Mouse (Mus musculus) spleen, embryonic (tissue): ENCODE data around the gene Cds2.

Experiments
- CTCF ChIA-PET: fragments of 350-600 bp; sonication (Branson Sonifier 250); formaldehyde crosslinking; loops from one replicate; lab custom pipeline; 2022; lab: Charles Lee

The Cds2 gene

GRCm38 (mm10) chr2:132290808-132291207 lies 27.9 kb downstream of the Cds2 start:
- CTCF ChIA-PET: no interaction called here

- CTCF ChIA-PET: no interaction called here
These were observed 28.3 kb downstream of the Cds2 start for GRCm38 (mm10) chr2:132291265-132291664.

GRCm38 (mm10) chr2:132292083-132292482 lies 29.1 kb downstream of the Cds2 start:
- CTCF ChIA-PET: interaction anchor here (0.6 kb wide), 1 partner anchor 199 kb away, joined by 5 read pairs; no protein-coding TSS in a partner anchor

- CTCF ChIA-PET: no interaction called here
These were observed 30.9 kb downstream of the Cds2 start for GRCm38 (mm10) chr2:132293694-132294450.

GRCm38 (mm10) chr2:132298250-132298649 lies 35.3 kb downstream of the Cds2 start:
- CTCF ChIA-PET: no interaction called here

GRCm38 (mm10) chr2:132301436-132301835 lies 38.5 kb downstream of the Cds2 start:
- CTCF ChIA-PET: no interaction called here

- CTCF ChIA-PET: interaction anchor here (0.8 to 1.8 kb wide), 3 partner anchors 9 to 180 kb away, joined by 3 to 4 read pairs (median 4); no protein-coding TSS in a partner anchor
These were observed 42.2 kb downstream of the Cds2 start for GRCm38 (mm10) chr2:132305165-132305564.

GRCm38 (mm10) chr2:132305988-132306387 lies 43.0 kb downstream of the Cds2 start:
- CTCF ChIA-PET: interaction anchor here (1.2 to 1.8 kb wide), 2 partner anchors 10 to 179 kb away, joined by 3 to 4 read pairs; no protein-coding TSS in a partner anchor

GRCm38 (mm10) chr2:132307213-132307843 lies 44.4 kb downstream of the Cds2 start:
- CTCF ChIA-PET: no interaction called here

GRCm38 (mm10) chr2:132308829-132309228 lies 45.9 kb downstream of the Cds2 start:
- CTCF ChIA-PET: no interaction called here

- CTCF ChIA-PET: no interaction called here
These were observed 46.5 kb downstream of the Cds2 start for GRCm38 (mm10) chr2:132309398-132309930.

- CTCF ChIA-PET: no interaction called here
These were observed 49.7 kb downstream of the Cds2 start for GRCm38 (mm10) chr2:132312616-132313015.

- CTCF ChIA-PET: no interaction called here
These were observed 50.6 kb downstream of the Cds2 start for GRCm38 (mm10) chr2:132313568-132313967.

GRCm38 (mm10) chr2:132314057-132314456 lies 51.1 kb downstream of the Cds2 start:
- CTCF ChIA-PET: interaction anchor here (0.6 to 0.7 kb wide), 2 partner anchors 9 to 386 kb away, joined by 3 to 4 read pairs; no protein-coding TSS in a partner anchor

GRCm38 (mm10) chr2:132316041-132316808 lies 53.3 kb downstream of the Cds2 start:
- CTCF ChIA-PET: interaction anchor here (0.6 to 0.8 kb wide), 3 partner anchors 63 to 239 kb away, joined by 3 to 5 read pairs (median 4); partner anchors contain the start of gene Pcna

- CTCF ChIA-PET: no interaction called here
These were observed 54.2 kb downstream of the Cds2 start for GRCm38 (mm10) chr2:132317178-132317577.

- CTCF ChIA-PET: no interaction called here
These were observed 57.6 kb downstream of the Cds2 start for GRCm38 (mm10) chr2:132320516-132320915.

- CTCF ChIA-PET: interaction anchor here (0.6 kb wide), 1 partner anchor 164 kb away, joined by 3 read pairs; no protein-coding TSS in a partner anchor
These were observed 60.6 kb downstream of the Cds2 start for GRCm38 (mm10) chr2:132323541-132323940.

GRCm38 (mm10) chr2:132337202-132337601 lies 74.3 kb downstream of the Cds2 start:
- CTCF ChIA-PET: no interaction called here

- CTCF ChIA-PET: no interaction called here
These were observed 77.4 kb downstream of the Cds2 start for GRCm38 (mm10) chr2:132340350-132340749.

- CTCF ChIA-PET: no interaction called here
These were observed 78.3 kb downstream of the Cds2 start for GRCm38 (mm10) chr2:132341293-132341692.
